Mouse (Mus musculus): ENCODE results near the gene Meioc. TPM values are rescaled to one million over a fixed set of nuclear protein-coding genes. Genes with fewer than 3 reads are reported as not detected.

Meioc gene
- 0.15 and 0.16 TPM in 2 replicates for polyA plus RNA-seq (2015; fragmentation: Nextera tagmentation; extraction: Ambion mirVana)

- H3K27ac ChIP-seq (ENCODE audit: low read length) = no peak within 1 kb of the TSS
- peaks cover 9% of the 10 kb centered on the region for H3K27me3 ChIP-seq (ENCODE audit: control insufficient read depth, insufficient read depth, low read depth, low read length)
- no peaks in the 10 kb centered on the region for H3K4me1 ChIP-seq (ENCODE audit: control insufficient read depth, insufficient read depth, low read length)
- no peaks in the 10 kb centered on the region for H3K36me3 ChIP-seq (ENCODE audit: control insufficient read depth, insufficient read depth, low read length)
- no peak within 1 kb of the TSS for H3K9ac ChIP-seq (ENCODE audit: low read depth, low read length)
- WGBS = 84% methylated on average over 3 of the region's 3 CpGs
- no peak within 1 kb of the TSS for H3K4me3 ChIP-seq (ENCODE audit: low read depth, low read length)
- H3K4me2 ChIP-seq (ENCODE audit: low read length) = no peak within 1 kb of the TSS
- ATAC-seq = no peak
- 0 out of 2 replicates have a peak, but pooled peaks cover 2% of the 10 kb centered on the region for H3K9me3 ChIP-seq (replicated peaks; ENCODE audit: control insufficient read depth, low read length, poor library complexity, severe bottlenecking)
Measured at GRCm38 (mm10) chr11:102663416-102663815, at the start of gene Meioc. Gene Meioc (plus strand): TSS chr11:102663716.

DNA sequence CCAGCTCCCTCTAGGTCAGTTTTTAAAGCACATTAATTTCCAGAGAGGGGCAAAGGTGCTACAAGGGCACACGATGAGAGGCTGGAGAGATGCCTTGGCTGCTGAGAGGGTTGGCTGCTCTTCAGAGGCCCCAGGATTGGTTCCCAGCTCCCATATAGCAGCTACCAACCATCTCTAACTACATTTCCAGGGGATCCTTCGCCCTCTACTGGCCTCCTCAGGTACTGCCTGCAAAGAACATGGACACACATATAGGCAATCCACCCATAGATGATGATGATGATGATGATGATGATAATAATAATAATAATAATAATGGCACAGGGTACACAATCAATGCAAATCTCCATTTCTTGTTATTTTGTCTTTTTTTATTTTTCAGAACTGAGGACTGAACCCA, 44.1 kb upstream of the Meioc start:
- Histone ChIP-seq H3K36me3 (ENCODE audit: control insufficient read depth, insufficient read depth, low read length) (no peaks in the 10 kb centered on the region), H3K4me2 (ENCODE audit: low read length) (no peak overlapping the region), H3K27me3 (ENCODE audit: control insufficient read depth, insufficient read depth, low read depth, low read length) (no peaks in the 10 kb centered on the region), H3K27ac (ENCODE audit: low read length) (no peak overlapping the region), H3K4me3 (ENCODE audit: low read depth, low read length) (no peak overlapping the region), H3K9me3 (replicated peaks; ENCODE audit: control insufficient read depth, low read length, poor library complexity, severe bottlenecking) (no peaks in the 10 kb centered on the region), H3K9ac (ENCODE audit: low read depth, low read length) (no peak overlapping the region), H3K4me1 (ENCODE audit: control insufficient read depth, insufficient read depth, low read length) (peaks cover 4% of the 10 kb centered on the region)
- ATAC-seq = no peak
- WGBS = 62% methylated on average over 2 of the region's 2 CpGs

- no peak overlapping the region for H3K4me2 ChIP-seq (ENCODE audit: low read length)
- ATAC-seq = no peak
Measured at GRCm38 (mm10) chr11:102623876-102624789, 39.4 kb upstream of the Meioc start.

GRCm38 (mm10) chr11:102624888-102625407, 38.6 kb upstream of the Meioc start:
- no peaks in the 10 kb centered on the region for H3K27me3 ChIP-seq (ENCODE audit: control insufficient read depth, insufficient read depth, low read depth, low read length)
- peak overlapping the region; percentile 28; the same call in 1 of the 2 replicates for H3K27ac ChIP-seq (ENCODE audit: low read length)
- peak overlapping the region; percentile 61; the same call in 1 of the 2 replicates for H3K9ac ChIP-seq (ENCODE audit: low read depth, low read length)
- H3K9me3 ChIP-seq (replicated peaks; ENCODE audit: control insufficient read depth, low read length, poor library complexity, severe bottlenecking) = no peaks in the 10 kb centered on the region
- H3K4me2 ChIP-seq (ENCODE audit: low read length) = peak overlapping the region; percentile 45
- peak; percentile 80 for ATAC-seq
- H3K4me1 ChIP-seq (ENCODE audit: control insufficient read depth, insufficient read depth, low read length) = peaks cover 10% of the 10 kb centered on the region
- WGBS = 15% methylated on average over 14 of the region's 14 CpGs
- no peak overlapping the region for H3K4me3 ChIP-seq (ENCODE audit: low read depth, low read length)
- H3K36me3 ChIP-seq (ENCODE audit: control insufficient read depth, insufficient read depth, low read length) = no peaks in the 10 kb centered on the region

More at GRCm38 (mm10) chr11:102623876-102624789, 39.4 kb upstream of the Meioc start:
- H3K4me1 ChIP-seq (ENCODE audit: control insufficient read depth, insufficient read depth, low read length) = peaks cover 10% of the 10 kb centered on the region
- peak overlapping the region; percentile 34; the same call in 1 of the 2 replicates for H3K9ac ChIP-seq (ENCODE audit: low read depth, low read length)
- no peaks in the 10 kb centered on the region for H3K36me3 ChIP-seq (ENCODE audit: control insufficient read depth, insufficient read depth, low read length)
- H3K27ac ChIP-seq (ENCODE audit: low read length) = no peak overlapping the region
- H3K9me3 ChIP-seq (replicated peaks; ENCODE audit: control insufficient read depth, low read length, poor library complexity, severe bottlenecking) = no peaks in the 10 kb centered on the region
- 6% methylated on average over 17 of the region's 17 CpGs for WGBS
- H3K4me3 ChIP-seq (ENCODE audit: low read depth, low read length) = no peak overlapping the region
- no peaks in the 10 kb centered on the region for H3K27me3 ChIP-seq (ENCODE audit: control insufficient read depth, insufficient read depth, low read depth, low read length)

DNA sequence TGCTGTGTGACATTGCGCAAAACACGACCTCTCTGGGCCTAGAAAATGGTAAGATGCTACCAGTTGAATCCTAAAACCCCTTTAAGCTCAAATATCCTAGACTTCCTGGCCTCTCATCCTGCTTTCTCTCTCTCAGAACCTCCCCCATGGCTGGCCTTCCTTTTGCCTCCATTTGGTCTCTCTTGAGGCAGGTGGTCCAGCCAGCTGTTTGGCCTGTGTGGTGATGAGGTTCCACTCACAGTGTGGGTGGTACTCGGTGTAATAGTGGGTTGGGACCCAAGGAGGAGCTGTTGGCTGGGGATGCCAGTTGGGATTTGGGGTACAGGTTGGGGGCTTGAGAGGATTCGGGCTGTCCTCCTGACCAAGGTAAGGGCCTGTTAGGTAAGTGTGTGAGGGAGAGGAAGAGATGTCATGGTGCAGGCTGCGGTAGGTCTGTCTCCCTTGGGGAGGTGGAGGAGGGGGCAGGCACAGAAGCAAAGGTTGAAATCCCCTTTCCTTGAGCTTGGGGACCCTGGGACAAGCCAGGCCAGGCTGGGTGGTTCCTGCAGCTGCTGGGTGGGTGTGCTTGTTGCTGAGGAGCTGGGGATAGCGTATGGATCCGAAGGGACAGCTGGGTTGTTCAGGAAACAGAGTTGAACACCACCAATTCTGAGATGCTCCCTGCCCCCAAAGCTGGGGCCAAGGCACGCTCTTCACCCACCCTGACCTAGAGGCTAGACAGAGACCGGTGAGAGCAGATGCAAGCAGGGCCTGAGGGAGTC, 36.2 kb upstream of the Meioc start:
- H3K4me2 ChIP-seq (ENCODE audit: low read length) = no peak overlapping the region
- no peak overlapping the region for H3K9ac ChIP-seq (ENCODE audit: low read depth, low read length)
- no peak overlapping the region for H3K27ac ChIP-seq (ENCODE audit: low read length)
- no peaks in the 10 kb centered on the region for H3K27me3 ChIP-seq (ENCODE audit: control insufficient read depth, insufficient read depth, low read depth, low read length)
- ATAC-seq = no peak
- no peaks in the 10 kb centered on the region for H3K9me3 ChIP-seq (replicated peaks; ENCODE audit: control insufficient read depth, low read length, poor library complexity, severe bottlenecking)
- H3K36me3 ChIP-seq (ENCODE audit: control insufficient read depth, insufficient read depth, low read length) = no peaks in the 10 kb centered on the region
- H3K4me3 ChIP-seq (ENCODE audit: low read depth, low read length) = no peak overlapping the region
- WGBS = 87% methylated on average over 9 of the region's 9 CpGs
- H3K4me1 ChIP-seq (ENCODE audit: control insufficient read depth, insufficient read depth, low read length) = peaks cover 10% of the 10 kb centered on the region

- no peak for ATAC-seq
- H3K4me3 ChIP-seq (ENCODE audit: low read depth, low read length) = no peak overlapping the region
- H3K4me2 ChIP-seq (ENCODE audit: low read length) = no peak overlapping the region
- no peaks in the 10 kb centered on the region for H3K9me3 ChIP-seq (replicated peaks; ENCODE audit: control insufficient read depth, low read length, poor library complexity, severe bottlenecking)
- H3K4me1 ChIP-seq (ENCODE audit: control insufficient read depth, insufficient read depth, low read length) = peaks cover 14% of the 10 kb centered on the region
- WGBS = 34% methylated on average over 9 of the region's 9 CpGs
- H3K36me3 ChIP-seq (ENCODE audit: control insufficient read depth, insufficient read depth, low read length) = no peaks in the 10 kb centered on the region
- H3K27ac ChIP-seq (ENCODE audit: low read length) = no peak overlapping the region
- H3K27me3 ChIP-seq (ENCODE audit: control insufficient read depth, insufficient read depth, low read depth, low read length) = no peaks in the 10 kb centered on the region
- no peak overlapping the region for H3K9ac ChIP-seq (ENCODE audit: low read depth, low read length)
Measured at GRCm38 (mm10) chr11:102628529-102628928, 35.0 kb upstream of the Meioc start.

DNA sequence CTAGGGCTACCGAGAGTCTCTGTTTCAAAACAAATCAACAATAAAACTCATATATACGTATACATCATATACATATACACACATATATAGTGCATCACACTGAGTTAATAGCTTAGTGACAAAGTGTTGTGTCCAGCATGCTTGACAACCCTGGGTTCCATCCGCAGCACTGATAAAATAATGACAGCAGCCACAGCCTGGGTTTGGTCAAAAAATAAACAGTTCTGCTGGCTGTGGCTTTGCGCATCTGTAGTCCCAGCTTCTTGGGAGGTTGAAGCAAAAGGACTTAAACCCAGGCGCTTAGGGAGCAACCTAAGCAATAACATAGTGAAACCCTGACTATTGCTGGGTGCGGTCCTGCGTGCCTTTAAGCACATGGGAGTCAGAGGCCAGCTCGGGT, 34.1 kb upstream of the Meioc start:
- no peak for ATAC-seq
- Histone ChIP-seq H3K4me2 (ENCODE audit: low read length) (no peak overlapping the region), H3K27ac (ENCODE audit: low read length) (no peak overlapping the region), H3K4me1 (ENCODE audit: control insufficient read depth, insufficient read depth, low read length) (peaks cover 10% of the 10 kb centered on the region), H3K27me3 (ENCODE audit: control insufficient read depth, insufficient read depth, low read depth, low read length) (no peaks in the 10 kb centered on the region), H3K9me3 (replicated peaks; ENCODE audit: control insufficient read depth, low read length, poor library complexity, severe bottlenecking) (no peaks in the 10 kb centered on the region), H3K4me3 (ENCODE audit: low read depth, low read length) (no peak overlapping the region), H3K36me3 (ENCODE audit: control insufficient read depth, insufficient read depth, low read length) (no peaks in the 10 kb centered on the region), H3K9ac (ENCODE audit: low read depth, low read length) (no peak overlapping the region)
- WGBS = 75% methylated on average over 8 of the region's 8 CpGs

- ATAC-seq = no peak
- H3K4me2 ChIP-seq (ENCODE audit: low read length) = no peak overlapping the region
- WGBS = 21% methylated on average over 7 of the region's 7 CpGs
- no peak overlapping the region for H3K4me3 ChIP-seq (ENCODE audit: low read depth, low read length)
- no peak overlapping the region for H3K9ac ChIP-seq (ENCODE audit: low read depth, low read length)
- no peaks in the 10 kb centered on the region for H3K36me3 ChIP-seq (ENCODE audit: control insufficient read depth, insufficient read depth, low read length)
- no peaks in the 10 kb centered on the region for H3K27me3 ChIP-seq (ENCODE audit: control insufficient read depth, insufficient read depth, low read depth, low read length)
- H3K9me3 ChIP-seq (replicated peaks; ENCODE audit: control insufficient read depth, low read length, poor library complexity, severe bottlenecking) = no peaks in the 10 kb centered on the region
- H3K27ac ChIP-seq (ENCODE audit: low read length) = no peak overlapping the region
- H3K4me1 ChIP-seq (ENCODE audit: control insufficient read depth, insufficient read depth, low read length) = peaks cover 4% of the 10 kb centered on the region; the same call in 1 of the 2 replicates
Measured at GRCm38 (mm10) chr11:102630731-102631130, 32.8 kb upstream of the Meioc start.

Data from midbrain, embryonic 16.5 days (tissue).